Mouse (Mus musculus): ENCODE measurements around the gene Galnt14. TPM values are rescaled to one million over a fixed set of nuclear protein-coding genes. Genes with fewer than 3 reads are reported as not detected.

Gene Galnt14
- polyA plus RNA-seq, 1 experiment from 2014 or later, result 0.10 TPM

DNA sequence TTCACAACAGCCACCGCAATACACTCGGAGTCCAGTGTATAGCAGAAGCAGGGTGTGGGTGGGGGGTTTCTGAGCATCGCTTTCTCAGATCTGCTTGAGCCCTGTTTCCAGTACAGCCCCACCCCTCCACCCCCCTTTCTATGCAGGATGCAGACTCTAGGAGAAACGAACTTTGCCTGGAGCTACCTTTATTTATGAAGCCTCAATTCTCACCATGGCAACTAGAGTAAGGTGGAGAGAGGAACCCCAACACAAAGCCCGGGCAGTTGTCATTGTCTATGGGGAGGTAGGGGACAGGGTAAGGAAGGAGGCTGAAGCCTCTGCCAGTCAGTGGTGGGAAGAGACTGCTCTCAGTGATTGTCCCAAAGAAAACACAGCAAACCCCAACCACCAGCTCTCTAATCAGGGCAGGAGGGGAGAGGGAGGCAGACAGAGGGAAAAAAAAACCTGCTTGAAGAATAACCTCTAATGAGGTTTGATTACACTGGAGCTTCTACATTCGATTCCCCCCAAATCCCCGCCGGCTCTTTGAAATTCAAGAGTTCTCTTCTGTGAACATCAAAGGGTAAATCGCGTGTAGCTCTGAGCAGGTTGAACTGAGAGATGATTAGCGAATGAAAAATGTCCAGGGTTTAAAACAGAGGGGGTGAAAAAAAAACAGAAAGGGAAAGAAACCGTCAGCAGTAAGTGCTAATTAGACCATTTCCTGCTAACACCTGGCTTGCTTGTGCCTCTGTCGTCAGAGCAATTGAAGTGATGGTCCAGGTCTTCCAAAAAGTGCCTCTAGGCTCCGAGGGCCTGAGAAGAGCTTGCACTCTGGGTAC lies 169.6 kb downstream of the Galnt14 start:
- no peaks in the 10 kb centered on the region for H3K27me3 ChIP-seq (ENCODE audit: control insufficient read depth, insufficient read depth, low read depth, low read length)
- H3K27ac ChIP-seq (ENCODE audit: low read length), result no peak overlapping the region
- ATAC-seq (ENCODE audit: low read depth), result no peak
- H3K4me1 ChIP-seq (replicated peaks; ENCODE audit: control insufficient read depth, insufficient read depth, low read length), result no peaks in the 10 kb centered on the region
- WGBS, result 33% methylated on average over 14 of the region's 14 CpGs
- no peaks in the 10 kb centered on the region for H3K9me3 ChIP-seq (ENCODE audit: control insufficient read depth, low read length)
- no peaks in the 10 kb centered on the region for H3K36me3 ChIP-seq (ENCODE audit: control insufficient read depth, insufficient read depth, low read length)
- no peak overlapping the region for H3K4me2 ChIP-seq (ENCODE audit: low read depth, low read length)
- H3K4me3 ChIP-seq (ENCODE audit: low read length), result no peak overlapping the region
- H3K9ac ChIP-seq (ENCODE audit: low read length), result no peak overlapping the region

GRCm38 (mm10) chr17:73531896-73532295 lies 178.4 kb downstream of the Galnt14 start:
- Histone ChIP-seq H3K9ac (ENCODE audit: low read length) (no peak overlapping the region), H3K27me3 (ENCODE audit: control insufficient read depth, insufficient read depth, low read depth, low read length) (no peaks in the 10 kb centered on the region), H3K27ac (ENCODE audit: low read length) (no peak overlapping the region), H3K4me2 (ENCODE audit: low read depth, low read length) (no peak overlapping the region), H3K9me3 (ENCODE audit: control insufficient read depth, low read length) (no peaks in the 10 kb centered on the region), H3K4me3 (ENCODE audit: low read length) (no peak overlapping the region), H3K36me3 (ENCODE audit: control insufficient read depth, insufficient read depth, low read length) (no peaks in the 10 kb centered on the region), H3K4me1 (replicated peaks; ENCODE audit: control insufficient read depth, insufficient read depth, low read length) (no peaks in the 10 kb centered on the region)
- WGBS, result 69% methylated on average over 2 of the region's 2 CpGs
- ATAC-seq (ENCODE audit: low read depth), result no peak

DNA sequence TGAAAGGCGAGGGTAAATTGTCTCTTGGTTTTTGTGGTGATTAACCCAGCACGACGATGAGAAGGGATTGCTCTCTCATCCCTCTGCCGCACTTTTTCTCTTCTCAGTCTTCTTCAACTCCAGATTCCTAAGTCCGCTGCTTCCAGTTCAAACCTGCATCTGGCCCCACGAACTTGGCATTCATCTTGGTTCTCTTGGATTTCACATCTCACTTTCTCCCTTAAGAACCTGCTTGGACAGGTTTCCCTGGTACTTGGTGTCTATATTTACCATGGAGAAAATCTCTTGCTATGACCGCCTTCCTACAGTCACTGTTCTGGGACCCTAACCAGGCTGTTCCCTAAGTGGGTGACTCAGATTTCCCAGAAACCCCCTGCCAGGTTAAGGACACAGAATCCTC lies 188.1 kb downstream of the Galnt14 start:
- no peak for ATAC-seq (ENCODE audit: low read depth)

GRCm38 (mm10) chr17:73519350-73519749 lies 190.9 kb downstream of the Galnt14 start:
- H3K9ac ChIP-seq (ENCODE audit: low read length), result no peak overlapping the region
- WGBS, result 71% methylated on average over 5 of the region's 5 CpGs
- no peaks in the 10 kb centered on the region for H3K4me1 ChIP-seq (replicated peaks; ENCODE audit: control insufficient read depth, insufficient read depth, low read length)
- H3K4me2 ChIP-seq (ENCODE audit: low read depth, low read length), result no peak overlapping the region
- H3K36me3 ChIP-seq (ENCODE audit: control insufficient read depth, insufficient read depth, low read length), result no peaks in the 10 kb centered on the region
- no peak for ATAC-seq (ENCODE audit: low read depth)
- no peak overlapping the region for H3K27ac ChIP-seq (ENCODE audit: low read length)
- no peaks in the 10 kb centered on the region for H3K9me3 ChIP-seq (ENCODE audit: control insufficient read depth, low read length)
- no peak overlapping the region for H3K4me3 ChIP-seq (ENCODE audit: low read length)
- H3K27me3 ChIP-seq (ENCODE audit: control insufficient read depth, insufficient read depth, low read depth, low read length), result no peaks in the 10 kb centered on the region

More for the DNA sequence above, 188.1 kb downstream of the Galnt14 start:
- 80% methylated on average over 7 of the region's 7 CpGs for WGBS
- H3K4me3 ChIP-seq (ENCODE audit: low read length), result no peak overlapping the region
- no peaks in the 10 kb centered on the region for H3K27me3 ChIP-seq (ENCODE audit: control insufficient read depth, insufficient read depth, low read depth, low read length)
- no peak overlapping the region for H3K9ac ChIP-seq (ENCODE audit: low read length)
- no peak overlapping the region for H3K4me2 ChIP-seq (ENCODE audit: low read depth, low read length)
- no peaks in the 10 kb centered on the region for H3K4me1 ChIP-seq (replicated peaks; ENCODE audit: control insufficient read depth, insufficient read depth, low read length)
- no peaks in the 10 kb centered on the region for H3K9me3 ChIP-seq (ENCODE audit: control insufficient read depth, low read length)
- H3K36me3 ChIP-seq (ENCODE audit: control insufficient read depth, insufficient read depth, low read length), result no peaks in the 10 kb centered on the region
- no peak overlapping the region for H3K27ac ChIP-seq (ENCODE audit: low read length)

GRCm38 (mm10) chr17:73518359-73518758 lies 191.9 kb downstream of the Galnt14 start:
- WGBS, result 70% methylated on average over 1 of the region's 1 CpGs
- no peak overlapping the region for H3K4me3 ChIP-seq (ENCODE audit: low read length)
- no peaks in the 10 kb centered on the region for H3K9me3 ChIP-seq (ENCODE audit: control insufficient read depth, low read length)
- H3K27me3 ChIP-seq (ENCODE audit: control insufficient read depth, insufficient read depth, low read depth, low read length), result no peaks in the 10 kb centered on the region
- H3K36me3 ChIP-seq (ENCODE audit: control insufficient read depth, insufficient read depth, low read length), result no peaks in the 10 kb centered on the region
- no peak overlapping the region for H3K4me2 ChIP-seq (ENCODE audit: low read depth, low read length)
- no peak overlapping the region for H3K9ac ChIP-seq (ENCODE audit: low read length)
- H3K27ac ChIP-seq (ENCODE audit: low read length), result no peak overlapping the region
- ATAC-seq (ENCODE audit: low read depth), result no peak
- H3K4me1 ChIP-seq (replicated peaks; ENCODE audit: control insufficient read depth, insufficient read depth, low read length), result no peaks in the 10 kb centered on the region

GRCm38 (mm10) chr17:73515506-73515905 lies 194.7 kb downstream of the Galnt14 start:
- Histone ChIP-seq H3K4me2 (ENCODE audit: low read depth, low read length) (no peak overlapping the region), H3K9me3 (ENCODE audit: control insufficient read depth, low read length) (no peaks in the 10 kb centered on the region), H3K4me3 (ENCODE audit: low read length) (no peak overlapping the region), H3K4me1 (replicated peaks; ENCODE audit: control insufficient read depth, insufficient read depth, low read length) (no peaks in the 10 kb centered on the region), H3K27ac (ENCODE audit: low read length) (no peak overlapping the region), H3K27me3 (ENCODE audit: control insufficient read depth, insufficient read depth, low read depth, low read length) (no peaks in the 10 kb centered on the region), H3K36me3 (ENCODE audit: control insufficient read depth, insufficient read depth, low read length) (no peaks in the 10 kb centered on the region), H3K9ac (ENCODE audit: low read length) (no peak overlapping the region)
- 80% methylated on average over 3 of the region's 3 CpGs for WGBS
- no peak for ATAC-seq (ENCODE audit: low read depth)

DNA sequence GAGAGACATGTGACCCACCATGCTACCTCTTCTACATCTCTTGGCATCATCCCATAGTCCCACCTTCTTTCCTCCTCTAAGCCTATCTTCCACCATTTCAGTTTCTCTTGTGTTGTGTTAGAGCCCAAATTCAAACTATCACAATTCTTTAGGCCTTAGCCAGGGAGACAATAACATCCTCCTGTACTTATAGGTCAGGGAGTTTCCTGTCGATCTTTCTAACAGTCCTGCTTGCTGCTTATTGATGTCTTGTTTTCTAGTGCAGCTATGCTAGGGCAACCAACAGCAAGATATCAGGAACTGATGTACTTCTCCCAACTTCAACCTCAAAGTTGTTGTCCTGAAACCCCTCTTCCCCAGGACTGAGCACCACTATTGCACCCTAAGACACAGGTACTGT lies 195.4 kb downstream of the Galnt14 start:
- Histone ChIP-seq H3K36me3 (ENCODE audit: control insufficient read depth, insufficient read depth, low read length) (no peaks in the 10 kb centered on the region), H3K4me1 (replicated peaks; ENCODE audit: control insufficient read depth, insufficient read depth, low read length) (no peaks in the 10 kb centered on the region), H3K9me3 (ENCODE audit: control insufficient read depth, low read length) (no peaks in the 10 kb centered on the region), H3K27me3 (ENCODE audit: control insufficient read depth, insufficient read depth, low read depth, low read length) (no peaks in the 10 kb centered on the region), H3K27ac (ENCODE audit: low read length) (no peak overlapping the region), H3K9ac (ENCODE audit: low read length) (no peak overlapping the region), H3K4me2 (ENCODE audit: low read depth, low read length) (no peak overlapping the region), H3K4me3 (ENCODE audit: low read length) (no peak overlapping the region)
- no peak for ATAC-seq (ENCODE audit: low read depth)
- 70% methylated on average over 1 of the region's 1 CpGs for WGBS

GRCm38 (mm10) chr17:73514258-73514657 lies 196.0 kb downstream of the Galnt14 start:
- H3K27me3 ChIP-seq (ENCODE audit: control insufficient read depth, insufficient read depth, low read depth, low read length), result no peaks in the 10 kb centered on the region
- whole genome bisulfite sequencing, result 85% methylated on average over 4 of the region's 4 CpGs
- no peaks in the 10 kb centered on the region for H3K9me3 ChIP-seq (ENCODE audit: control insufficient read depth, low read length)
- no peak overlapping the region for H3K4me3 ChIP-seq (ENCODE audit: low read length)
- H3K4me2 ChIP-seq (ENCODE audit: low read depth, low read length), result no peak overlapping the region
- H3K27ac ChIP-seq (ENCODE audit: low read length), result no peak overlapping the region
- ATAC-seq (ENCODE audit: low read depth), result no peak
- H3K4me1 ChIP-seq (replicated peaks; ENCODE audit: control insufficient read depth, insufficient read depth, low read length), result no peaks in the 10 kb centered on the region
- H3K36me3 ChIP-seq (ENCODE audit: control insufficient read depth, insufficient read depth, low read length), result no peaks in the 10 kb centered on the region
- no peak overlapping the region for H3K9ac ChIP-seq (ENCODE audit: low read length)

GRCm38 (mm10) chr17:73512844-73513243 lies 197.4 kb downstream of the Galnt14 start:
- no peaks in the 10 kb centered on the region for H3K27me3 ChIP-seq (ENCODE audit: control insufficient read depth, insufficient read depth, low read depth, low read length)
- no peaks in the 10 kb centered on the region for H3K36me3 ChIP-seq (ENCODE audit: control insufficient read depth, insufficient read depth, low read length)
- no peak overlapping the region for H3K4me2 ChIP-seq (ENCODE audit: low read depth, low read length)
- no peaks in the 10 kb centered on the region for H3K4me1 ChIP-seq (replicated peaks; ENCODE audit: control insufficient read depth, insufficient read depth, low read length)
- H3K4me3 ChIP-seq (ENCODE audit: low read length), result no peak overlapping the region
- H3K9me3 ChIP-seq (ENCODE audit: control insufficient read depth, low read length), result no peaks in the 10 kb centered on the region
- no peak overlapping the region for H3K9ac ChIP-seq (ENCODE audit: low read length)
- no peak overlapping the region for H3K27ac ChIP-seq (ENCODE audit: low read length)
- 58% methylated on average over 5 of the region's 5 CpGs for WGBS
- no peak for ATAC-seq (ENCODE audit: low read depth)
